Mouse (Mus musculus) hindbrain, embryonic 10.5 days (tissue): Measurements from ENCODE around the gene Inhbe. TPM values are rescaled to one million over a fixed set of nuclear protein-coding genes. Genes with fewer than 3 reads are reported as not detected.

Source experiments
- DNase-seq: peaks from one replicate; pipeline ENCODE4 v3.0.0-alpha.2; 2017; ENCODE audit warnings: low spot score
- H3K27ac ChIP-seq: fragments of 300-500 bp; sonication (generic); 2 replicates; pipeline ENCODE4 v1.5.1; 2016; ENCODE audit warnings: mild to moderate bottlenecking, moderate library complexity
- H3K27me3 ChIP-seq: fragments of 300-500 bp; sonication (generic); 2 replicates; pipeline ENCODE4 v1.6.1; 2016; ENCODE audit warnings: mild to moderate bottlenecking; ENCODE audit not compliant: poor library complexity, insufficient read depth, severe bottlenecking
- H3K36me3 ChIP-seq: fragments of 300-500 bp; sonication (generic); 2 replicates; pipeline ENCODE4 v1.6.1; 2016; ENCODE audit warnings: mild to moderate bottlenecking, moderate library complexity
- H3K4me1 ChIP-seq: fragments of 300-500 bp; sonication (generic); replicated peaks from 2 replicates; pipeline ENCODE4 v1.6.1; 2016; ENCODE audit warnings: mild to moderate bottlenecking
- H3K4me3 ChIP-seq: fragments of 300-500 bp; sonication (generic); 2 replicates; pipeline ENCODE4 v1.5.1; 2016; ENCODE audit warnings: mild to moderate bottlenecking, moderate library complexity
- H3K9me3 ChIP-seq: fragments of 300-500 bp; sonication (generic); 2 replicates; pipeline ENCODE4 v1.6.1; 2016; ENCODE audit warnings: mild to moderate bottlenecking, moderate library complexity
- WGBS: fragments of 180-500 bp; shearing (Covaris S2); methylation state at CpG from one replicate; pipeline ENCODE4 v1.1.7; 2016; 5-methylcytosine and 5-hydroxymethylcytosine counted together
- polyA plus RNA-seq: library from polyadenylated mRNA; unstranded; fragments of >200 nt; fragmentation: Nextera tagmentation; extraction: Ambion mirVana; gene quantifications from 2 replicates; pipeline ENCODE4 v1.2.1, GENCODE M21; 2016

Gene Inhbe
- polyA plus RNA-seq, 1 experiment from 2014 or later, result not detected

DNA sequence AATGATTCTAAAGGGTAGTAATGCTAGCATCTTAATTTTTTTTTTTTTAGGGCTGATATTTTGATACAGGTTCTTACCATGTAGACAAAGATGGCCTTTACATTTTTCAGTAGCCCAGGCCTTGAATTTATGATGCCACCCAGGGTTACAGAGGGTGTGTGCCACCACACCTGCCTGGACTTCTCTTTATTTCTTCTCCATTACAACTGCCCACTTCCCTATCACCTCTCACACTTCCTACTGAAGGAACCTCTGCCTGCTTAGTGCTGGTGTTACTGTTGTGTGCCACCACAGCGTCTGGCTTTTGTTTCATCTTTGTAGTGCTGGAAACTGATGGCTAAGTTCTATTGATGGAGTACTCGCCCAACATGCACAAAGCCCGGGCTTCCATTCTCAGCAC lies 6.5 kb upstream of the Inhbe start:
- H3K27ac ChIP-seq, result no peak overlapping the region
- 84% methylated on average over 3 of the region's 3 CpGs for WGBS
- H3K27me3 ChIP-seq, result no peaks in the 10 kb centered on the region
- peaks cover 5% of the 10 kb centered on the region for H3K4me1 ChIP-seq
- H3K9me3 ChIP-seq, result no peaks in the 10 kb centered on the region
- H3K4me3 ChIP-seq, result no peak overlapping the region
- no peaks in the 10 kb centered on the region for H3K36me3 ChIP-seq
- DNase-seq, result no peak

DNA sequence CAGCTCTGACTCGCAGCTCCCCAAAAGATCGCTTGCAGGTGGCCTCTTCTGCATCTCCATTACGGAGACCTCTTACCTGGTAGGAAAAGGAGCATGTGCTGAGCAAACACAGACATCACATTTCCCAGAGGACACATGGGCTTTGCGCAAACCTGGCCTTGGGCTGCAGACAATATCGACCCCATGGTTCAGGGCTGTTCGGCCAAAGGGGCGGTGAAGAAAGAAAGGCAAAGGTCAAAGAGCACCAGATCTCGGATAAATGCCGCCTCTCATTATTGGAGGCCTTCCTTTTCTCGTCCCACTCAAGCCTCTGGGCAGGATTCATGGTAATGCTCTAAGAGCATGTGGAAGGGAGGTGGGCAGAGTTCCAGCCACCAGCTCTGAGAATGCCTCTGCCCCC lies 1.1 kb upstream of the Inhbe start:
- Histone ChIP-seq H3K9me3 (no peaks in the 10 kb centered on the region), H3K4me3 (no peak overlapping the region), H3K4me1 (peaks cover 26% of the 10 kb centered on the region), H3K36me3 (no peaks in the 10 kb centered on the region), H3K27me3 (peaks cover 22% of the 10 kb centered on the region), H3K27ac (no peak overlapping the region; the same call in 1 of the 2 replicates)
- DNase-seq, result no peak
- WGBS, result 50% methylated on average over 10 of the region's 10 CpGs

DNA sequence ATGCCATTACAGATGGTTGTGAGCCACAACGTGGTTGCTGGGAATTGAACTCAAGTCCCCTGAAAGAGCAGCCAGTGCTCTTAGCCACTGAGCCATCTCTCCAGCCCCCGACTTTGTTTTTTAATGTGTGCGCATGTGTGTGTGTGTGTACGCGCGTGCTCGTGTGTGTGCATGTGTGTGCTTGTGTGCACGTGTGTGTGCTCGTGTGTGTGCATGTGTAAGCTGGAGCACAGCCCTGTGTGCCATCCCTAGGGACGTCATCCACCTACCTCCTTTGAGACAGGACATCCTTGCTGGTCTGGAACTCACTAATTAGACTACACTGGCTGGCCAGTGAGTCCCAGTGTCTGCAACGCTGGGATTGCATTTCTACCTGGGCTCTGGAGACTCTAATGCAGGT lies 1.4 kb downstream of the Inhbe start:
- Histone ChIP-seq H3K4me3 (no peak overlapping the region), H3K9me3 (no peaks in the 10 kb centered on the region), H3K36me3 (no peaks in the 10 kb centered on the region), H3K27me3 (peaks cover 30% of the 10 kb centered on the region), H3K4me1 (peaks cover 28% of the 10 kb centered on the region), H3K27ac (no peak overlapping the region)
- no peak for DNase-seq
- 85% methylated on average over 11 of the region's 11 CpGs for WGBS

DNA sequence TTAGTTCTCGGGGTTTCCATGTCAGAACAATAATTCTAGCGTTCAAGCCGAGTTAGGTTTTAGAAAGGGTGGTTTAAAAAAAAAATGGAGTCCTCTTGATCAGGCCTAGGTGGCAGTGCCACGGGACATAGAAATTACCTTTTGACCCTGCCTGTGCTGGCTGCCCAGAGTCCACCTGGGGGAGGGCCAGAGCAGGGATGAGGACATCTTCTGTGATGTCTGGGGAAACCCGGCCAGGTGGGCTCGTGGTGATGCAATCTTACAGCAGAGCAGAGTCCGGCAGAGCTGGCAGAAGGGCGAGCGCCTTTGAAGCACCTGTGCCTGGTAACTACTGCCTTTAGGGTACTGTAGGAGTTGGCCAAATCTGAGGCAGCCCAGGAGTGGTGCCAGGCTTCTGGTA lies 2.0 kb downstream of the Inhbe start:
- Histone ChIP-seq H3K36me3 (no peaks in the 10 kb centered on the region), H3K27ac (no peak overlapping the region), H3K4me1 (peaks cover 28% of the 10 kb centered on the region), H3K27me3 (peaks cover 30% of the 10 kb centered on the region), H3K9me3 (no peaks in the 10 kb centered on the region), H3K4me3 (no peak overlapping the region)
- 89% methylated on average over 9 of the region's 9 CpGs for WGBS
- DNase-seq, result no peak

GRCm38 (mm10) chr10:127351719-127352118 lies 2.5 kb downstream of the Inhbe start:
- H3K9me3 ChIP-seq, result no peaks in the 10 kb centered on the region
- H3K4me1 ChIP-seq, result peaks cover 28% of the 10 kb centered on the region
- 66% methylated on average over 8 of the region's 8 CpGs for WGBS
- no peak overlapping the region for H3K4me3 ChIP-seq
- H3K27me3 ChIP-seq, result peaks cover 30% of the 10 kb centered on the region
- no peak overlapping the region for H3K27ac ChIP-seq
- no peak for DNase-seq
- no peaks in the 10 kb centered on the region for H3K36me3 ChIP-seq

DNA sequence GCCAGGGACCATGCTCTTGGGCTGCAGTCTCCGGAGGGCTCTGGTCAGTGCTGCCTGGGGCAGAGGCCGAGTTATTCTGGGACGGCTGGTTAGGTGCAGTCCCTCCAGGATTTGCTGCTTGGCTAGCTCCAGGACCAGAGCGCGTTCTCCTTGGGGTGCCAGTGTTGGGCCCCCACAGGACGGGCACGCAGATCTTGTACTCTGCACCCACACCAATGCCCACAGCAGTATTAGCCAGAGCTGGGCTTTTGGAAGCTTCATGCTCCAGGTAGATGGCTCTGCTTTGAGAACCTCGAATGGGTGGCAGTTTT lies 3.0 kb downstream of the Inhbe start:
- Histone ChIP-seq H3K36me3 (no peaks in the 10 kb centered on the region), H3K9me3 (no peaks in the 10 kb centered on the region), H3K27me3 (peaks cover 30% of the 10 kb centered on the region), H3K4me1 (peaks cover 28% of the 10 kb centered on the region), H3K27ac (peak overlapping the region; percentile 50), H3K4me3 (peak overlapping the region; percentile 40; the same call in 1 of the 2 replicates)
- 83% methylated on average over 8 of the region's 8 CpGs for WGBS
- DNase-seq, result no peak

- Histone ChIP-seq H3K27ac (peak overlapping the region; percentile 50), H3K36me3 (no peaks in the 10 kb centered on the region), H3K4me1 (peaks cover 23% of the 10 kb centered on the region), H3K4me3 (peak overlapping the region; percentile 40), H3K9me3 (no peaks in the 10 kb centered on the region), H3K27me3 (peaks cover 30% of the 10 kb centered on the region)
- peak; percentile 78 for DNase-seq
- WGBS, result 13% methylated on average over 24 of the region's 24 CpGs
Measured at GRCm38 (mm10) chr10:127350594-127351284, 3.5 kb downstream of the Inhbe start.

DNA sequence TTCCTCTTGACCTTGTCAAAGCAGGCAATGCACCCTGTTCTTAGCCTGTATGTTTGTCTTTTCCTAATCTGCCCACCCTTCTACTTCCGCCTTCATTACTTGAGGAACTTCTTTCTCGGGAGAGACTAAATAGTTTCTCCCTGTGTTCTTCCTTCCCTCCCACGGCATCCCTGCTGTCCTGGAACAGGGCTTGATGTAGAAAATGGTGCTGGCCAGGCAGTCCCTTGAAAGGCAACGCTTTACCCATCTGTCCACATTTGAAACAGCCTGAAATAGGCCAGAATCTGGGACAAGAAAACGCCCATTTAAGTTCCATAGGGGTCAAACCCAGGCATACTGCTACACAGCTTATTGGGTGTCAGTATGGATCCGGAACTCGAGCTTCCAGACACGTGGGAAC lies 4.4 kb downstream of the Inhbe start:
- Histone ChIP-seq H3K4me1 (peaks cover 15% of the 10 kb centered on the region), H3K27ac (no peak overlapping the region), H3K9me3 (no peaks in the 10 kb centered on the region), H3K27me3 (peaks cover 26% of the 10 kb centered on the region), H3K4me3 (no peak overlapping the region), H3K36me3 (no peaks in the 10 kb centered on the region)
- 77% methylated on average over 8 of the region's 8 CpGs for WGBS
- no peak for DNase-seq

DNA sequence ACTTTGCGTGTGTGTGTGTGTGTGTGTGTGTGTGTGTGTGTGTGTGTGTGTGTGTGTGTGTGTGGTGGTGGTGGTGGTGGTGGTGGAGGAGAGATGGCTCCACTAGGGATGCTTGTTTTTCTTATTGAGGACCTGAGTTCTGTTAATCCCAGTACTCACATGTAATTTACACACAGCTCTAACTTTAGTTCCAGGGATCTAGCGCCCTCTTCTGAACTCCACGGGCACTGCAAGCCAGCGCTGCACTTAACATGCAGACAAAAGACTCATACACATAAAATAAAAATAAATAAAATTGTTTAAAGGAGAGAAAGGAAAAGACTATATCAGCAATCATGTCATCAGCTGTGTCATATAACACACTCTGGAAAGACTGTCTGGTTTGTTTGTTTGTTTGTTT lies 5.3 kb downstream of the Inhbe start:
- Histone ChIP-seq H3K27me3 (peaks cover 22% of the 10 kb centered on the region), H3K9me3 (no peaks in the 10 kb centered on the region), H3K4me3 (no peak overlapping the region), H3K4me1 (peaks cover 15% of the 10 kb centered on the region), H3K27ac (no peak overlapping the region), H3K36me3 (no peaks in the 10 kb centered on the region)
- WGBS, result 63% methylated on average over 4 of the region's 4 CpGs
- no peak for DNase-seq

GRCm38 (mm10) chr10:127346173-127346572 lies 8.0 kb downstream of the Inhbe start:
- WGBS, result 89% methylated on average over 3 of the region's 3 CpGs

DNA sequence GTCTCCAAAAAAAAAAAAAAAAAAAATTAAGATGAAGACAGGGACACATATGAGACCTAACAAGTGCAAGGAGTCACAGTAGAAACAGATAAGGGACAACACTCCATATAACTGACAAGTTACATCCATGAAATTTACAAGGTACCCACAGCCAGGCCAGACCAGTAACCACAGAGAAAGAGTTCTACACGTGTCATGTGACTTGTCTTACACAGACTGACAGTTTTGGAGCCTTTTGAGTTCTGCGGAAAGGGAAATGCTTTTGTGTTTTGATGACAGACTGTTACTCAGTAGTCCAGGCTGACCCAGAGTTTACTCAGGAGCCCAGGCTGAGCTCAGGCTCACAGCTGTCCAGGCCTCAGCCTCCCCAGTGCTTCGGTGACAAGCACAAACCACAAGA lies 11.2 kb downstream of the Inhbe start:
- Histone ChIP-seq H3K4me1 (peaks cover 41% of the 10 kb centered on the region), H3K27ac (no peak overlapping the region), H3K4me3 (no peak overlapping the region), H3K36me3 (no peaks in the 10 kb centered on the region), H3K9me3 (no peaks in the 10 kb centered on the region), H3K27me3 (peaks cover 33% of the 10 kb centered on the region)
- WGBS, result 72% methylated on average over 3 of the region's 3 CpGs
- no peak for DNase-seq

More at GRCm38 (mm10) chr10:127346173-127346572, 8.0 kb downstream of the Inhbe start:
- H3K4me3 ChIP-seq, result no peak overlapping the region
- H3K27me3 ChIP-seq, result peaks cover 21% of the 10 kb centered on the region
- H3K36me3 ChIP-seq, result no peaks in the 10 kb centered on the region
- no peak for DNase-seq
- H3K4me1 ChIP-seq, result peaks cover 25% of the 10 kb centered on the region
- no peak overlapping the region for H3K27ac ChIP-seq
- no peaks in the 10 kb centered on the region for H3K9me3 ChIP-seq

GRCm38 (mm10) chr10:127341891-127342639 lies 12.1 kb downstream of the Inhbe start, which contains the start of gene Gli1:
Gene Gli1 (minus strand): TSS chr10:127341974.
- whole genome bisulfite sequencing, result under 1% methylated on average over 29 of the region's 29 CpGs
- Histone ChIP-seq H3K36me3 (peaks cover 3% of the 10 kb centered on the region; the same call in 1 of the 2 replicates), H3K27me3 (peaks cover 35% of the 10 kb centered on the region), H3K27ac (peak within 1 kb of the TSS; percentile 90), H3K4me3 (peak within 1 kb of the TSS; percentile 60), H3K9me3 (no peaks in the 10 kb centered on the region), H3K4me1 (peaks cover 41% of the 10 kb centered on the region)
- DNase-seq, result peak; percentile 87

GRCm38 (mm10) chr10:127341360-127341690 lies 12.9 kb downstream of the Inhbe start:
- WGBS, result 0% methylated on average over 10 of the region's 11 CpGs
- peaks cover 35% of the 10 kb centered on the region for H3K27me3 ChIP-seq
- peak; percentile 48 for DNase-seq
- peak overlapping the region; percentile 60 for H3K4me3 ChIP-seq
- H3K36me3 ChIP-seq, result peaks cover 9% of the 10 kb centered on the region; the same call in 1 of the 2 replicates
- no peaks in the 10 kb centered on the region for H3K9me3 ChIP-seq
- H3K27ac ChIP-seq, result peak overlapping the region; percentile 90
- H3K4me1 ChIP-seq, result peaks cover 41% of the 10 kb centered on the region
